Mouse (Mus musculus) ES-Bruce4 (cell line): Measurements from ENCODE around the gene Tyw5. TPM values are rescaled to one million over a fixed set of nuclear protein-coding genes. Genes with fewer than 3 reads are reported as not detected.

Source experiments
- H3K27ac ChIP-seq: 2 replicates; pipeline ENCODE4 v1.5.1; 2012; ENCODE audit warnings: low read length, inconsistent platforms; ENCODE audit not compliant: insufficient read depth
- H3K27me3 ChIP-seq: 2 replicates; pipeline ENCODE4 v1.6.1; 2012; ENCODE audit warnings: mild to moderate bottlenecking, low read length, inconsistent platforms; ENCODE audit not compliant: control insufficient read depth, poor library complexity, insufficient read depth, severe bottlenecking
- H3K36me3 ChIP-seq: 2 replicates; pipeline ENCODE4 v1.6.1; 2012; ENCODE audit warnings: inconsistent platforms, mild to moderate bottlenecking, low read length, moderate library complexity; ENCODE audit not compliant: control insufficient read depth, poor library complexity, insufficient read depth, severe bottlenecking
- H3K4me1 ChIP-seq: one replicate; pipeline ENCODE4 v1.8.1; 2011; ENCODE audit warnings: low read length; ENCODE audit not compliant: control insufficient read depth, insufficient read depth
- H3K4me3 ChIP-seq: 2 replicates; pipeline ENCODE4 v1.5.1; 2011; ENCODE audit warnings: low read depth, mild to moderate bottlenecking, low read length
- H3K9ac ChIP-seq: 2 replicates; pipeline ENCODE4 v1.6.1; 2012; ENCODE audit warnings: low read depth, mild to moderate bottlenecking, inconsistent platforms; ENCODE audit not compliant: poor library complexity, severe bottlenecking
- H3K9me3 ChIP-seq: replicated peaks from 2 replicates; pipeline ENCODE4 v1.6.1; 2012; ENCODE audit warnings: mild to moderate bottlenecking, low read length, inconsistent platforms; ENCODE audit not compliant: control insufficient read depth, poor library complexity, insufficient read depth, severe bottlenecking
- CTCF ChIP-seq: IDR thresholded peaks from one replicate; pipeline ENCODE4 v1.8.1; 2011; ENCODE audit warnings: low read depth, low read length
- EP300 ChIP-seq: IDR thresholded peaks from 2 replicates; pipeline ENCODE4 v1.6.1; 2011; ENCODE audit warnings: low read depth, low read length; ENCODE audit not compliant: insufficient read depth
- POLR2A ChIP-seq: IDR thresholded peaks from one replicate; pipeline ENCODE4 v1.8.1; 2011; ENCODE audit warnings: low read length; ENCODE audit not compliant: insufficient read depth
- polyA plus RNA-seq: library from polyadenylated mRNA; stranded (reverse); fragments of >200 nt; gene quantifications from 2 replicates; pipeline ENCODE4 v1.2.4, GENCODE M21; 2011; ENCODE audit warnings: low read depth; ENCODE audit not compliant: missing spikeins, insufficient read depth, insufficient read length

The Tyw5 gene
- polyA plus RNA-seq, 1 experiment: 34.4 TPM

GRCm38 (mm10) chr1:57408994-57409393, 2.1 kb upstream of the Tyw5 start:
- Histone ChIP-seq H3K4me1 (no peaks in the 10 kb centered on the region), H3K4me3 (no peak overlapping the region), H3K27me3 (no peaks in the 10 kb centered on the region), H3K36me3 (peaks cover 18% of the 10 kb centered on the region), H3K9me3 (no peaks in the 10 kb centered on the region), H3K9ac (no peak overlapping the region), H3K27ac (no peak overlapping the region)
- no peak for TF ChIP-seq CTCF

- peaks cover 4% of the 10 kb centered on the region for H3K36me3 ChIP-seq
- H3K27ac ChIP-seq: no peak overlapping the region
- H3K9me3 ChIP-seq: no peaks in the 10 kb centered on the region
- TF ChIP-seq POLR2A: no peak
- TF ChIP-seq CTCF: no peak
- no peak for TF ChIP-seq EP300
- H3K9ac ChIP-seq: no peak overlapping the region
- H3K4me1 ChIP-seq: no peaks in the 10 kb centered on the region
- H3K27me3 ChIP-seq: no peaks in the 10 kb centered on the region
- H3K4me3 ChIP-seq: no peak overlapping the region
Measured at GRCm38 (mm10) chr1:57402116-57402515, 4.8 kb downstream of the Tyw5 start.

GRCm38 (mm10) chr1:57400877-57401276, 6.0 kb downstream of the Tyw5 start:
- peaks cover 4% of the 10 kb centered on the region for H3K36me3 ChIP-seq
- no peaks in the 10 kb centered on the region for H3K4me1 ChIP-seq
- no peaks in the 10 kb centered on the region for H3K27me3 ChIP-seq
- no peak overlapping the region for H3K27ac ChIP-seq
- H3K9me3 ChIP-seq: no peaks in the 10 kb centered on the region
- no peak for TF ChIP-seq POLR2A
- no peak for TF ChIP-seq CTCF
- no peak for TF ChIP-seq EP300
- no peak overlapping the region for H3K9ac ChIP-seq
- no peak overlapping the region for H3K4me3 ChIP-seq

GRCm38 (mm10) chr1:57400321-57400720, 6.6 kb downstream of the Tyw5 start:
- H3K4me3 ChIP-seq: no peak overlapping the region
- H3K36me3 ChIP-seq: peaks cover 4% of the 10 kb centered on the region
- no peaks in the 10 kb centered on the region for H3K9me3 ChIP-seq
- no peak overlapping the region for H3K9ac ChIP-seq
- H3K27ac ChIP-seq: no peak overlapping the region
- no peaks in the 10 kb centered on the region for H3K27me3 ChIP-seq
- TF ChIP-seq CTCF (no peak), POLR2A (no peak), EP300 (no peak)
- H3K4me1 ChIP-seq: no peaks in the 10 kb centered on the region

- no peak overlapping the region for H3K27ac ChIP-seq
- no peak overlapping the region for H3K9ac ChIP-seq
- no peaks in the 10 kb centered on the region for H3K9me3 ChIP-seq
- H3K4me1 ChIP-seq: no peaks in the 10 kb centered on the region
- TF ChIP-seq POLR2A (no peak), CTCF (no peak), EP300 (no peak)
- no peak overlapping the region for H3K4me3 ChIP-seq
- H3K27me3 ChIP-seq: no peaks in the 10 kb centered on the region
- no peaks in the 10 kb centered on the region; the same call in none of the 2 replicates for H3K36me3 ChIP-seq
Measured at GRCm38 (mm10) chr1:57394051-57394450, 12.8 kb downstream of the Tyw5 start.

- H3K27me3 ChIP-seq: no peaks in the 10 kb centered on the region
- no peaks in the 10 kb centered on the region; the same call in none of the 2 replicates for H3K36me3 ChIP-seq
- TF ChIP-seq POLR2A (no peak), CTCF (no peak), EP300 (no peak)
Measured at GRCm38 (mm10) chr1:57392417-57392816, 14.5 kb downstream of the Tyw5 start.

More at GRCm38 (mm10) chr1:57392417-57392816, 14.5 kb downstream of the Tyw5 start:
- Histone ChIP-seq H3K4me1 (no peaks in the 10 kb centered on the region), H3K9ac (no peak overlapping the region), H3K4me3 (no peak overlapping the region), H3K9me3 (no peaks in the 10 kb centered on the region), H3K27ac (no peak overlapping the region)
